Mouse (Mus musculus) liver, embryonic 16.5 days (tissue): ENCODE measurements at regions not wholly inside any gene's neighbourhood (a gene's known extent, or its start where the extent isn't known, plus 50 kb on each side); places are given as distances from the start of the nearest gene placed in this dataset.
A peak's percentile ranks its signal among the peaks of the same experiment; 100 is the strongest.

ENCODE experiments used
- ATAC-seq: fragments of 200-750 bp; cut with Nextera tagmentation; 2 replicates; pipeline ENCODE4 v1.8.0; 2017; ENCODE audit warnings: low read depth, mild to moderate bottlenecking, moderate number of reproducible peaks, moderate library complexity
- H3K27ac ChIP-seq: fragments of 300-500 bp; sonication (generic); 2 replicates; pipeline ENCODE4 v1.5.1; 2014; ENCODE audit warnings: mild to moderate bottlenecking, low read length
- H3K27me3 ChIP-seq: fragments of 300-500 bp; sonication (generic); 2 replicates; pipeline ENCODE4 v1.6.1; 2014; ENCODE audit warnings: low read depth, low read length, mixed read lengths; ENCODE audit not compliant: control insufficient read depth, insufficient read depth
- H3K36me3 ChIP-seq: fragments of 300-500 bp; sonication (generic); 2 replicates; pipeline ENCODE4 v1.6.1; 2014; ENCODE audit warnings: mild to moderate bottlenecking; ENCODE audit not compliant: control insufficient read depth, insufficient read depth
- H3K4me1 ChIP-seq: fragments of 300-500 bp; sonication (generic); 2 replicates; pipeline ENCODE4 v1.6.1; 2014; ENCODE audit warnings: low read depth, low read length, mixed read lengths; ENCODE audit not compliant: control insufficient read depth
- H3K4me2 ChIP-seq: fragments of 300-500 bp; sonication (generic); 2 replicates; pipeline ENCODE4 v1.6.1; 2014; ENCODE audit warnings: low read depth, low read length, mixed read lengths
- H3K4me3 ChIP-seq: fragments of 300-500 bp; sonication (generic); 2 replicates; pipeline ENCODE4 v1.5.1; 2014; ENCODE audit warnings: low read depth, mild to moderate bottlenecking, low read length
- H3K9ac ChIP-seq: fragments of 300-500 bp; sonication (generic); 2 replicates; pipeline ENCODE4 v1.6.1; 2014; ENCODE audit warnings: low read depth, low read length
- H3K9me3 ChIP-seq: fragments of 300-500 bp; sonication (generic); replicated peaks from 2 replicates; pipeline ENCODE4 v1.6.1; 2016; ENCODE audit warnings: low read length; ENCODE audit not compliant: control insufficient read depth
- WGBS: fragments of 180-500 bp; shearing (Covaris S2); extraction: QIAGEN DNeasy Blood & Tissue Kit; methylation state at CpG from one replicate; pipeline ENCODE4 v1.1.7; 2014; ENCODE audit not compliant: insufficient replicate concordance; 5-methylcytosine and 5-hydroxymethylcytosine counted together

DNA sequence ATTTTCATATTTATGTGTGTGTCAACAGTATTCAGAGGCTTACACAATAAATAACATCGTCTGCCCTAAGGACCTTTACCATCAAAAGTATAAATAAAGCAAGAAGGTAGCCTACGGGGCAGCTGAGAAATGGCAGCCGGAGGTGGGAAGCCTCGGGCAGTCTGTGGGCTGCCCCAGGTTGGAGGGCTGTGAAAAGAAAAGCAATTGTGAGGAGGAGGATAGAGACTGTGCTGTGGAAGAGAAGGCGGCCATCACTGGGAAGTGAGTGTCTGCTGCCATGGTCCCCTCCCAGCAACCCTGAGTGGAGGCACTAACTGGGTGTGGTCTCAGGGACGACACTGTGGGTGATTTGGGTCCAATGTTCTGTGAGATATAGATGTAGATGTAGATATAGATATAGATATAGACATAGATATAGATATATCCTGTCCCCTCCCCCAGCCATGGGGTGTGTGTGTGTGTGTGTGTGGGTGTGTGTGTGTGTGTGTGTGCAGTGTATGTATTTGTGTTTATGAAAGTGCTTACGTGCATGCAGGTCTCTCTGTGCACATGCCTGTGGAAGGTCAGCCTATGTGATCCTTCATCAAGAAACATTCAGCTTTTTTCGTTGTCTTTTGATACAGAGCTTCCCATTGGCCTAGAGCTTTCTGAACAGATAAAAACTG lies 220.6 kb upstream of the Noct start:
- H3K4me2 ChIP-seq = no peak overlapping the region
- no peaks in the 10 kb centered on the region for H3K4me1 ChIP-seq
- no peak for ATAC-seq
- no peaks in the 10 kb centered on the region for H3K27me3 ChIP-seq
- WGBS = 61% methylated on average over 8 of the region's 8 CpGs
- H3K4me3 ChIP-seq = no peak overlapping the region
- H3K9ac ChIP-seq = no peak overlapping the region
- H3K27ac ChIP-seq = no peak overlapping the region
- no peaks in the 10 kb centered on the region for H3K36me3 ChIP-seq
- H3K9me3 ChIP-seq = no peaks in the 10 kb centered on the region

- Histone ChIP-seq H3K27ac (no peak overlapping the region), H3K9ac (no peak overlapping the region), H3K9me3 (no peaks in the 10 kb centered on the region), H3K4me2 (no peak overlapping the region), H3K27me3 (no peaks in the 10 kb centered on the region), H3K4me1 (no peaks in the 10 kb centered on the region), H3K36me3 (no peaks in the 10 kb centered on the region), H3K4me3 (no peak overlapping the region)
- 65% methylated on average over 1 of the region's 1 CpGs for WGBS
- ATAC-seq = no peak
Observed at GRCm38 (mm10) chr3:51004216-51004615, 220.0 kb upstream of the Noct start.

GRCm38 (mm10) chr3:51009098-51009497 lies 215.1 kb upstream of the Noct start:
- no peak overlapping the region for H3K4me3 ChIP-seq
- H3K27me3 ChIP-seq = no peaks in the 10 kb centered on the region
- H3K27ac ChIP-seq = no peak overlapping the region
- 73% methylated on average over 5 of the region's 5 CpGs for WGBS
- no peak overlapping the region for H3K9ac ChIP-seq
- no peak overlapping the region for H3K4me2 ChIP-seq
- no peaks in the 10 kb centered on the region for H3K9me3 ChIP-seq
- no peak for ATAC-seq
- H3K4me1 ChIP-seq = no peaks in the 10 kb centered on the region
- no peaks in the 10 kb centered on the region for H3K36me3 ChIP-seq

GRCm38 (mm10) chr3:51019650-51020346 lies 204.4 kb upstream of the Noct start:
- no peaks in the 10 kb centered on the region for H3K27me3 ChIP-seq
- H3K4me1 ChIP-seq = no peaks in the 10 kb centered on the region
- no peaks in the 10 kb centered on the region for H3K9me3 ChIP-seq
- no peak overlapping the region for H3K9ac ChIP-seq
- H3K36me3 ChIP-seq = no peaks in the 10 kb centered on the region
- 0 out of 2 replicates have a peak overlapping the region, but pooled peaks have one; percentile 19 for H3K27ac ChIP-seq
- H3K4me2 ChIP-seq = peak overlapping the region; percentile 49
- peak overlapping the region; percentile 34; the same call in 1 of the 2 replicates for H3K4me3 ChIP-seq
- peak; percentile 83 for ATAC-seq
- WGBS = 53% methylated on average over 10 of the region's 10 CpGs

GRCm38 (mm10) chr3:51024655-51025054 lies 199.6 kb upstream of the Noct start:
- no peak for ATAC-seq
- H3K9me3 ChIP-seq = no peaks in the 10 kb centered on the region

DNA sequence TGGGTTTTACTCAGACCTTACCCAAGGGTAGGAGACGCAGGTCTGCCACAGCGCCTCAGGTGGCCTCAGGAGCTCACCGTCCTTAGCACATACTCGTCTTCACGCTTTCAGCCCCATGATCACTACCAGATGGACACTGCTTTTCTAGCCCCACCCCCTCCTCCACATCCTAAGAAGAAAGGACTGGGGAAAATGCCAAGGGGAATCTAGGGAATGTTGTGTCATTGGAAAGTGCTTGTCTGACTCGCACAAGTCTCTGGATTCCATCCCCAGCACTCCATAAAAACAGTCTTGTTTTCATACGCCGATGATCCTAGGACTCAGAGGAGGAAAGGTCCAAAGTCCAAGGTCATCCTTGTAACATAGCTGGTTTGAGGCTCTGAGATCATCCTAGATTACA lies 192.4 kb upstream of the Noct start:
- 76% methylated on average over 8 of the region's 8 CpGs for WGBS
- no peaks in the 10 kb centered on the region for H3K36me3 ChIP-seq
- no peak overlapping the region for H3K4me2 ChIP-seq
- no peak overlapping the region for H3K4me3 ChIP-seq
- H3K27ac ChIP-seq = no peak overlapping the region
- no peaks in the 10 kb centered on the region for H3K27me3 ChIP-seq
- no peaks in the 10 kb centered on the region for H3K4me1 ChIP-seq
- no peak overlapping the region for H3K9ac ChIP-seq
- no peak for ATAC-seq
- H3K9me3 ChIP-seq = no peaks in the 10 kb centered on the region

More at GRCm38 (mm10) chr3:51024655-51025054, 199.6 kb upstream of the Noct start:
- H3K27ac ChIP-seq = no peak overlapping the region
- no peak overlapping the region for H3K4me3 ChIP-seq
- H3K4me2 ChIP-seq = no peak overlapping the region
- WGBS = 51% methylated on average over 6 of the region's 6 CpGs
- H3K4me1 ChIP-seq = no peaks in the 10 kb centered on the region
- H3K36me3 ChIP-seq = no peaks in the 10 kb centered on the region
- no peak overlapping the region for H3K9ac ChIP-seq
- H3K27me3 ChIP-seq = no peaks in the 10 kb centered on the region

- H3K9me3 ChIP-seq = no peaks in the 10 kb centered on the region
- H3K4me3 ChIP-seq = no peak overlapping the region
- no peak overlapping the region for H3K9ac ChIP-seq
- ATAC-seq = no peak
- WGBS = 46% methylated on average over 2 of the region's 2 CpGs
- no peak overlapping the region for H3K4me2 ChIP-seq
- no peaks in the 10 kb centered on the region for H3K36me3 ChIP-seq
- H3K27me3 ChIP-seq = no peaks in the 10 kb centered on the region
- no peak overlapping the region for H3K27ac ChIP-seq
- H3K4me1 ChIP-seq = no peaks in the 10 kb centered on the region
Observed at GRCm38 (mm10) chr3:51033292-51033691, 191.0 kb upstream of the Noct start.

- Histone ChIP-seq H3K27ac (no peak overlapping the region), H3K4me1 (no peaks in the 10 kb centered on the region), H3K9me3 (no peaks in the 10 kb centered on the region), H3K4me2 (no peak overlapping the region), H3K4me3 (no peak overlapping the region), H3K36me3 (no peaks in the 10 kb centered on the region), H3K9ac (no peak overlapping the region), H3K27me3 (no peaks in the 10 kb centered on the region)
- ATAC-seq = no peak
- 56% methylated on average over 17 of the region's 17 CpGs for WGBS
Observed at GRCm38 (mm10) chr3:51036700-51037306, 187.4 kb upstream of the Noct start.

DNA sequence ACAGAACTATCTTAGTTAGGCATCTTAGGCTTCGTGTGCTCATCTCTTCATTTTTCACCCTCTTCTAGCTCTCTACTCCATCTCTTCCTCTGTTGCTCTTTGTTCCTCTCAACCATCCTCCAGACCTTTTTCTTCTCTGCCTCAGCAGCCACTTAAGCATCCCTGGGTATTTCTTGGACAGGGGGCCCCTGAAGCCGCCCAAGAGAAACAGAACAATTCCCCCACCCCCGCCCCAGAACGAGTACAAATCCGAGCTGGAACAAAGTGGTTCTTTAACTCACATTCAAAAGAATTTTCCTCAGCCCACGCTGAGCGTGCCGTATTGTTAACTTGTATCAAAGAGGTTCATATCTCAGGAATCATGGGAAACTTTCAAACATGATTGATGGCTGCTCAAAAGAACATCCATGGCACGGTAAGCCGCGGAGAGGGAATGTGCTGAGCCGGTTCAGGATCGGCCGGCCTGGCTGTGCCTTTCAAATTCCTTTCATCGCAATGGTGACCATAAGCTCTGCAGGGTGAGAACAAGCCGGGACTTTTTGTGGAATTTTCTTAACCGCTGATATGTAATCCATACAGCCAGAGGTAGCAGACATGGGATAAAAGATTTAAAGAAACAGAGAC lies 181.9 kb upstream of the Noct start:
- H3K9ac ChIP-seq = no peak overlapping the region
- H3K4me1 ChIP-seq = no peaks in the 10 kb centered on the region
- no peaks in the 10 kb centered on the region for H3K27me3 ChIP-seq
- no peak for ATAC-seq
- H3K4me3 ChIP-seq = no peak overlapping the region
- H3K36me3 ChIP-seq = no peaks in the 10 kb centered on the region
- no peak overlapping the region for H3K4me2 ChIP-seq
- 71% methylated on average over 17 of the region's 17 CpGs for WGBS
- no peak overlapping the region for H3K27ac ChIP-seq
- no peaks in the 10 kb centered on the region for H3K9me3 ChIP-seq
